Mouse (Mus musculus): Measurements from ENCODE around the gene Gpr83. TPM values are rescaled to one million over a fixed set of nuclear protein-coding genes. Genes with fewer than 3 reads are reported as not detected.

Gene Gpr83
- polyA plus RNA-seq, 1 experiment from 2014 or later: 0.46 TPM

Other genes with a start within 250 kb of the Gpr83 start
- gene Amotl1, start 215.2 kb upstream of the Gpr83 start, polyA plus RNA-seq (2014; fragmentation: Nextera tagmentation; extraction: Ambion mirVana): 19.1 and 32.9 TPM in 2 replicates
- not detected in 2 replicates for gene Piwil4, start 119.5 kb upstream of the Gpr83 start, polyA plus RNA-seq (2014; fragmentation: Nextera tagmentation; extraction: Ambion mirVana)
- gene Fut4, start 107.8 kb upstream of the Gpr83 start, polyA plus RNA-seq (2014; fragmentation: Nextera tagmentation; extraction: Ambion mirVana): 1.5 and 3.5 TPM in 2 replicates
- not detected in 2 replicates for gene 1700012B09Rik, start 89.2 kb upstream of the Gpr83 start, polyA plus RNA-seq (2014; fragmentation: Nextera tagmentation; extraction: Ambion mirVana)
- 25.8 and 36.9 TPM in 2 replicates for gene Mre11a, start 75.6 kb upstream of the Gpr83 start, polyA plus RNA-seq (2014; fragmentation: Nextera tagmentation; extraction: Ambion mirVana)
- gene Ankrd49, start 75.4 kb upstream of the Gpr83 start, polyA plus RNA-seq (2014; fragmentation: Nextera tagmentation; extraction: Ambion mirVana): 44.5 and 46.8 TPM in 2 replicates
- 0.16 and 0.53 TPM in 2 replicates for gene Izumo1r, start 43.7 kb downstream of the Gpr83 start, polyA plus RNA-seq (2014; fragmentation: Nextera tagmentation; extraction: Ambion mirVana)
- gene Panx1, start 185.3 kb downstream of the Gpr83 start, polyA plus RNA-seq (2014; fragmentation: Nextera tagmentation; extraction: Ambion mirVana): 52.8 and 71.2 TPM in 2 replicates

Data from kidney, embryonic 14.5 days (tissue).